Mouse (Mus musculus) embryonic fibroblast, embryonic 13.5 days (primary cell): ENCODE measurements around the gene Tec.

Experiments used
- CTCF ChIP-seq: IDR thresholded peaks from 2 replicates; pipeline ENCODE4 v1.5.1; 2011; ENCODE audit warnings: mild to moderate bottlenecking, control low read depth, low read length, moderate library complexity, borderline replicate concordance; ENCODE audit not compliant: insufficient read depth
- POLR2A ChIP-seq: IDR thresholded peaks from 2 replicates; pipeline ENCODE4 v1.6.1; 2011; ENCODE audit warnings: low read depth, mild to moderate bottlenecking, control low read depth, low read length, moderate library complexity

GRCm38 (mm10) chr5:72814072-72814471 lies 54.2 kb downstream of the Tec start:
- TF ChIP-seq POLR2A (no peak), CTCF (no peak)
